Mouse (Mus musculus) CH12F3 (cell line): ENCODE measurements around the gene Rftn2.

Experiments used
- in situ Hi-C: fragments of 300-500 bp; cut with MboI; formaldehyde crosslinking; loops from 2 replicates; pipeline ENCODE4 v1.14.3; 2020; ENCODE audit warnings: low sequenced_read_pairs

Gene Rftn2

GRCm38 (mm10) chr1:55173720-55174557 lies 52.6 kb downstream of the Rftn2 start:
- in situ Hi-C loops, result no loop called here

- in situ Hi-C loops, result no loop called here
Measured at GRCm38 (mm10) chr1:55171361-55172325, 54.9 kb downstream of the Rftn2 start.

- in situ Hi-C loops, result no loop called here
Measured at GRCm38 (mm10) chr1:55168591-55168990, 58.0 kb downstream of the Rftn2 start.

GRCm38 (mm10) chr1:55167560-55167959 lies 59.0 kb downstream of the Rftn2 start:
- in situ Hi-C loops, result no loop called here

- in situ Hi-C loops, result no loop called here
Measured at GRCm38 (mm10) chr1:55164005-55164404, 62.6 kb downstream of the Rftn2 start.

GRCm38 (mm10) chr1:55162781-55163180 lies 63.8 kb downstream of the Rftn2 start:
- in situ Hi-C loops, result no loop called here

- in situ Hi-C loops, result no loop called here
Measured at GRCm38 (mm10) chr1:55161895-55162294, 64.7 kb downstream of the Rftn2 start.

GRCm38 (mm10) chr1:55160831-55161638 lies 65.5 kb downstream of the Rftn2 start:
- in situ Hi-C loops, result no loop called here

GRCm38 (mm10) chr1:55160218-55160617 lies 66.4 kb downstream of the Rftn2 start:
- in situ Hi-C loops, result no loop called here

GRCm38 (mm10) chr1:55158821-55159220 lies 67.8 kb downstream of the Rftn2 start:
- in situ Hi-C loops, result no loop called here

GRCm38 (mm10) chr1:55158211-55158610 lies 68.4 kb downstream of the Rftn2 start:
- in situ Hi-C loops, result no loop called here

- in situ Hi-C loops, result no loop called here
Measured at GRCm38 (mm10) chr1:55157329-55157728, 69.3 kb downstream of the Rftn2 start.

GRCm38 (mm10) chr1:55145556-55145955 lies 81.0 kb downstream of the Rftn2 start:
- in situ Hi-C loops, result no loop called here

- in situ Hi-C loops, result no loop called here
Measured at GRCm38 (mm10) chr1:55144338-55144737, 82.2 kb downstream of the Rftn2 start.

- in situ Hi-C loops, result no loop called here
Measured at GRCm38 (mm10) chr1:55135846-55136245, 90.7 kb downstream of the Rftn2 start.

GRCm38 (mm10) chr1:55134301-55134700 lies 92.3 kb downstream of the Rftn2 start:
- in situ Hi-C loops, result no loop called here

GRCm38 (mm10) chr1:55133173-55133572 lies 93.4 kb downstream of the Rftn2 start:
- in situ Hi-C loops, result no loop called here

- in situ Hi-C loops, result no loop called here
Measured at GRCm38 (mm10) chr1:55132308-55132707, 94.3 kb downstream of the Rftn2 start.

GRCm38 (mm10) chr1:55131424-55132014 lies 95.1 kb downstream of the Rftn2 start:
- in situ Hi-C loops, result no loop called here

GRCm38 (mm10) chr1:55130943-55131401 lies 95.6 kb downstream of the Rftn2 start, which contains the start of gene Mob4:
Gene Mob4 (plus strand): TSS chr1:55131231.
- in situ Hi-C loops, result no loop called here
